Mouse (Mus musculus) myocyte (in vitro differentiated cells): ENCODE measurements at regions not wholly inside any gene's neighbourhood (a gene's known extent, or its start where the extent isn't known, plus 50 kb on each side); places are given as distances from the start of the nearest gene placed in this dataset.

ENCODE experiments used
- H3K27me3 ChIP-seq: one replicate; pipeline ENCODE4 v1.6.1; 2011; ENCODE audit not compliant: control insufficient read depth, insufficient read depth, insufficient read length
- H3K36me3 ChIP-seq: one replicate; pipeline ENCODE4 v1.6.1; 2011; ENCODE audit not compliant: control insufficient read depth, insufficient read depth
- H3K4me2 ChIP-seq: one replicate; pipeline ENCODE4 v1.6.1; 2011; ENCODE audit warnings: low read depth, control low read depth
- H3K4me3 ChIP-seq: one replicate; pipeline ENCODE4 v1.5.1; 2011; ENCODE audit warnings: mild to moderate bottlenecking, control low read depth, moderate library complexity
- H3K79me2 ChIP-seq: one replicate; pipeline ENCODE4 v1.6.1; 2011; ENCODE audit not compliant: control insufficient read depth, insufficient read depth
- H3ac ChIP-seq: one replicate; pipeline ENCODE4 v1.6.1; 2011; ENCODE audit not compliant: control insufficient read depth, insufficient read length
- CEBPB ChIP-seq: IDR thresholded peaks from 2 replicates; pipeline ENCODE4 v1.6.1; 2011; ENCODE audit warnings: mild to moderate bottlenecking, moderate library complexity; ENCODE audit not compliant: poor library complexity, insufficient read depth, severe bottlenecking
- E2F4 ChIP-seq: IDR thresholded peaks from one replicate; pipeline ENCODE4 v1.6.1; 2011; ENCODE audit warnings: mild to moderate bottlenecking, control low read depth, moderate library complexity; ENCODE audit not compliant: insufficient read depth
- MAX ChIP-seq: IDR thresholded peaks from one replicate; pipeline ENCODE4 v1.6.1; 2011; ENCODE audit warnings: low read depth, mild to moderate bottlenecking, control low read depth
- MYOD1 ChIP-seq, 3 experiments: IDR thresholded peaks; one replicate each; pipeline ENCODE4 v1.6.1; 2011; ENCODE audit warnings: control low read depth in 2 of 3, low read depth in 2 of 3, mild to moderate bottlenecking in 2 of 3, moderate library complexity in 1 of 3; ENCODE audit not compliant: insufficient read length in 2 of 3, control insufficient read depth in 1 of 3
- MYOG ChIP-seq, 3 experiments: IDR thresholded peaks; one replicate each; pipeline ENCODE4 v1.6.1; 2011; ENCODE audit warnings: control low read depth in 2 of 3, low read depth in 2 of 3, mild to moderate bottlenecking in 2 of 3; ENCODE audit not compliant: insufficient read length in 2 of 3, control insufficient read depth in 1 of 3, insufficient read depth in 1 of 3
- POLR2A ChIP-seq: IDR thresholded peaks from one replicate; pipeline ENCODE4 v1.6.1; 2011; ENCODE audit warnings: low read depth, mild to moderate bottlenecking, control low read depth, moderate library complexity; ENCODE audit not compliant: insufficient read length
- POLR2AphosphoS2 ChIP-seq: IDR thresholded peaks from one replicate; pipeline ENCODE4 v1.6.1; 2011; ENCODE audit warnings: low read depth, control low read depth; ENCODE audit not compliant: insufficient read length
- REST ChIP-seq: IDR thresholded peaks from one replicate; pipeline ENCODE4 v1.6.1; 2011; ENCODE audit warnings: mild to moderate bottlenecking, control low read depth, moderate library complexity; ENCODE audit not compliant: insufficient read depth, insufficient read length
- SRF ChIP-seq: IDR thresholded peaks from one replicate; pipeline ENCODE4 v1.6.1; 2011; ENCODE audit warnings: low read depth; ENCODE audit not compliant: control insufficient read depth, insufficient read length
- TCF12 ChIP-seq: IDR thresholded peaks from one replicate; pipeline ENCODE4 v1.6.1; 2011; ENCODE audit warnings: mild to moderate bottlenecking, control low read depth; ENCODE audit not compliant: poor library complexity, insufficient read depth, severe bottlenecking
- TCF3 ChIP-seq: IDR thresholded peaks from one replicate; pipeline ENCODE4 v1.6.1; 2011; ENCODE audit warnings: low read depth, control low read depth; ENCODE audit not compliant: insufficient read length
- USF1 ChIP-seq: IDR thresholded peaks from one replicate; pipeline ENCODE4 v1.6.1; 2011; ENCODE audit warnings: low read depth, mild to moderate bottlenecking, control low read depth, moderate library complexity

GRCm38 (mm10) chr8:26226612-26227528, 107.5 kb downstream of the Gm45692 start:
- H3ac ChIP-seq = no peak overlapping the region
- H3K4me3 ChIP-seq = no peak overlapping the region
- TF ChIP-seq E2F4 (no peak), MYOG (IDR thresholded peaks at IDR 0.05; ENCODE audit: control insufficient read depth in 1 of 3, insufficient read depth in 1 of 3, insufficient read length in 2 of 3, low read depth in 2 of 3) (no peak), POLR2A (no peak), CEBPB (no peak), TCF12 (no peak), TCF3 (no peak), MAX (no peak), USF1 (no peak), MYOD1 (IDR thresholded peaks at IDR 0.05; ENCODE audit: control insufficient read depth in 1 of 3, insufficient read length in 2 of 3, low read depth in 2 of 3) (no peak), REST (no peak), POLR2AphosphoS2 (no peak), SRF (no peak)
- H3K36me3 ChIP-seq = no peaks in the 10 kb centered on the region
- H3K4me2 ChIP-seq = no peak overlapping the region
- no peaks in the 10 kb centered on the region for H3K79me2 ChIP-seq
- H3K27me3 ChIP-seq = peaks cover 5% of the 10 kb centered on the region

GRCm38 (mm10) chr8:26227529-26227895, 108.2 kb downstream of the Gm45692 start:
- no peak overlapping the region for H3K4me2 ChIP-seq
- peaks cover 5% of the 10 kb centered on the region for H3K27me3 ChIP-seq
- no peak for TF ChIP-seq CEBPB
- no peak for TF ChIP-seq E2F4
- no peak for TF ChIP-seq TCF12
- TF ChIP-seq REST = no peak
- no peak for TF ChIP-seq SRF
- TF ChIP-seq POLR2A = no peak
- TF ChIP-seq MAX = no peak
- TF ChIP-seq USF1 = no peak
- TF ChIP-seq MYOG (IDR thresholded peaks at IDR 0.05; ENCODE audit: control insufficient read depth in 1 of 3, insufficient read depth in 1 of 3, insufficient read length in 2 of 3, low read depth in 2 of 3) = no peak
- TF ChIP-seq TCF3 = no peak
- TF ChIP-seq POLR2AphosphoS2 = no peak
- TF ChIP-seq MYOD1 (IDR thresholded peaks at IDR 0.05; ENCODE audit: control insufficient read depth in 1 of 3, insufficient read length in 2 of 3, low read depth in 2 of 3) = no peak
- no peak overlapping the region for H3ac ChIP-seq
- no peaks in the 10 kb centered on the region for H3K36me3 ChIP-seq
- H3K4me3 ChIP-seq = no peak overlapping the region
- H3K79me2 ChIP-seq = no peaks in the 10 kb centered on the region

- Histone ChIP-seq H3K4me3 (no peak overlapping the region), H3K4me2 (no peak overlapping the region), H3ac (no peak overlapping the region), H3K27me3 (peaks cover 5% of the 10 kb centered on the region), H3K79me2 (no peaks in the 10 kb centered on the region), H3K36me3 (no peaks in the 10 kb centered on the region)
- no peak for TF ChIP-seq MYOG (IDR thresholded peaks at IDR 0.05; ENCODE audit: control insufficient read depth in 1 of 3, insufficient read depth in 1 of 3, insufficient read length in 2 of 3, low read depth in 2 of 3)
- TF ChIP-seq POLR2AphosphoS2 = no peak
- TF ChIP-seq E2F4 = no peak
- no peak for TF ChIP-seq POLR2A
- TF ChIP-seq REST = no peak
- no peak for TF ChIP-seq MYOD1 (IDR thresholded peaks at IDR 0.05; ENCODE audit: control insufficient read depth in 1 of 3, insufficient read length in 2 of 3, low read depth in 2 of 3)
- TF ChIP-seq USF1 = no peak
- TF ChIP-seq TCF12 = no peak
- no peak for TF ChIP-seq SRF
- TF ChIP-seq TCF3 = no peak
- no peak for TF ChIP-seq CEBPB
- TF ChIP-seq MAX = no peak
Measured at GRCm38 (mm10) chr8:26229548-26229947, 110.2 kb downstream of the Gm45692 start.

GRCm38 (mm10) chr8:26239075-26239474, 119.7 kb downstream of the Gm45692 start:
- no peak overlapping the region for H3K4me3 ChIP-seq

More at GRCm38 (mm10) chr8:26239075-26239474, 119.7 kb downstream of the Gm45692 start:
- Histone ChIP-seq H3K79me2 (no peaks in the 10 kb centered on the region), H3ac (no peak overlapping the region), H3K36me3 (no peaks in the 10 kb centered on the region), H3K4me2 (peak overlapping the region; percentile 16), H3K27me3 (no peaks in the 10 kb centered on the region)
- TF ChIP-seq E2F4 (no peak), TCF12 (no peak), MAX (no peak), CEBPB (no peak), POLR2A (no peak), MYOD1 (IDR thresholded peaks at IDR 0.05; ENCODE audit: control insufficient read depth in 1 of 3, insufficient read length in 2 of 3, low read depth in 2 of 3) (no peak), TCF3 (no peak), USF1 (no peak), MYOG (IDR thresholded peaks at IDR 0.05; ENCODE audit: control insufficient read depth in 1 of 3, insufficient read depth in 1 of 3, insufficient read length in 2 of 3, low read depth in 2 of 3) (no peak), REST (no peak), POLR2AphosphoS2 (no peak), SRF (no peak)
